Mouse (Mus musculus) cerebellum, adult (tissue): ENCODE results near the gene Pax4.

Experiments
- ATAC-seq: cut with Nextera tagmentation; 2 replicates; pipeline ENCODE4 v1.9.2; 2017; ENCODE audit warnings: mild to moderate bottlenecking, moderate library complexity, mixed read lengths; ENCODE audit not compliant: insufficient number of reproducible peaks, low FRiP score, low TSS enrichment

Pax4 gene

DNA sequence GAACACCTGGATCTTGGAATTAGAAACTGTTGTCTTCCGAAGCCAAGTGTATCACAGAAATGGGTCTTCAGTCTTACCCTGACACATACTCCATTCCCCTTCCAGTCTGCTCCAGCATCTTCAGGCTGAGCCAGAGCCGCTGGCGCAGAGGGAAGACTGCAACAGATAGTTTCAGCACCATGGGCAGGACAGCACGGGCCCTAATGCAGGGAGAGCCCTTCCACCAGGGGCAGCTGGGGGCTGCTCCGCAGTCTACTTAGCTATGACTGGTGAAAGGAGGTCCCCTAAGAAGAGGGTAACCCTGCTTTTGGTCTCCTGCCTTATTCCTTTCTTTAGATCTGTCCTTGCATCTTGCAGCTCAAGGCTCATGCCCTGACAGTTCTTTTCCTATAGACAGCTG is 1.3 kb upstream of the Pax4 start:
- ATAC-seq = no peak

DNA sequence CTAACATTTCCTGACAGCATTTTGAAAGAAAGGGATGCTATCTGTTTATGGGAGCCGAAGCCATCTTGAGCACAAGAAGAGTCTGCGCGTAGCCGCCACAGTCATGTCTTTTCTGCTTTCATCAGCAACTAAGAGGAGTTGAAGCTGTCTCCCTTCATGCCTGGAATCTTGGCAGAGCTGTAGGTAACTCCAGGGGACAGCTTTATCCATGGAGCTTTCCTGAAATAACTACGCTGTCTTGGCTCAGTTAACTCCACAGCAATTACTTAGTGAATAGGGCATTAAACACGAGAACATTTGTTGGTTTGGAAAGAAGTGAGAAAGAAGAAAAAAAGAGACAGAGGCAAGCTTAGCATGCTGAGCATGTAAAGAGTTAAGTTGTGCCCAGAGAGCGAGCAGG is 1.2 kb downstream of the Pax4 start:
- no peak for ATAC-seq

DNA sequence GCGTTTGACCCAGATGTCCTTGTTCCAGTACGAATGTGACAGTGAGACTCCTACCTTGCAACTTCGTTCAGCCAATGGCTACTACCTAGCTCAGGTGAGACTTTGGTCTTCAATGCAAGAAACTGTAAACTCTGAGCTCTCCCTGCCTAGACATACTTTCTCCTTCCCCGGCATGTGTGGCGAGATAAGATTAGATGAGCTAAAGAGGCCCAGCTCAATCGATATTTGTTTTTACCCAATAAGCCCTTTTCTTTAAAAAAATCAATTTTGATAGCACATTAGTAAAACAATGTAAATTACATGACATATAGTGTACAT is 17.7 kb downstream of the Pax4 start:
- ATAC-seq = no peak

DNA sequence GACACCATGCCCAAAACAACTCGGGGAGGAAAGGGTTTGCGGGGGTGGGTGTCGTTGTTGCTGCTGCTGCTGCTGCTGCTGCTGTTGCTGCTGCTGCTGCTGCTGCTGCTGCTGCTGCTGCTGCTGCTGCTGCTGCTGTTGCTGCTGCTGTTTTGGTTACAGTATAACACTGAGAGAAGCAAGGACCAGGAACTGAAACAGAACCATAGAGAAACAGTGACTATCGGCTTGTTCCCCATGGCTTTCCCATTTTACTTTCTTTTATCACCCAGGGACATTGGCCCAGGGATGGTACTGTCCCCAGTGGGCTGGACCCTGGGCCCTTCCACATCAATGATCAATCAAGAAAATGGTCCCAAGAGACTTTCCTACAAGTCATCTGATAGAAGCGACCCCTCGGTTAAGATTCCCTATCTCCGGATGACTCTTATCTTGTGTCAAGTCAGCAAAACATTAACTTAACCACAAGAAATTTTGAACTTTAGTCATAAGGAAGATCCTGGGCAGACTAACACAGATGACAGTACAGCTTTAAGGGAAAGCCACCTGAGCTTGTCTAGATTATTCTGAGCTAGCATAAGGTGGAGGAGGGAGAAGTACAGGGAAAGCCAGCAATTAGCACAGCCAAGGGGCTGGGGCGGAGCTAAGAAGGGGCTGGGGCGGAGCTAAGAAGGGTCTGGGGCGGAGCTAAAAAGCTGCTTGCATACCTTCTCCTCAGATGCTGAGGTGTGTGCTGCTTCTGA is 18.2 kb downstream of the Pax4 start:
- no peak for ATAC-seq

DNA sequence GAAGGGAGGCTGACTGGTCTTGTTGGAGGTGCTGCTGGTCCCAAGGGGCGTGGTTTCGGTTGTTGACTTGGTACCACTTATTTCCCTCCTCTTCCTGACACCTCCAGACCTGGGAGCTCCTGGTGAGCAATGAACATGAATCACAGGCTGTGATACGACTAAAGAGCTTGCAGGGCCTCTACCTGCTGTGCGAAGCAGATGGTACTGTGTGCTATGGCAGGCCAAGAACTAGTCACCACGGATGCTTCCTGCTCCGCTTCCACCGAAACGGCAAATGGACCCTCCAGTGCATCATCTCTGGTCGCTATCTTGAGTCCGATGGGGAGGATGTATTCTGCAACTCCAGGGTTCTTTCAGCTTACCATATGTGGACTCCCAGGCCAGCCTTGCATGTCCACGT is 19.3 kb downstream of the Pax4 start:
- peak; percentile 51; the same call in 1 of the 2 replicates for ATAC-seq

DNA sequence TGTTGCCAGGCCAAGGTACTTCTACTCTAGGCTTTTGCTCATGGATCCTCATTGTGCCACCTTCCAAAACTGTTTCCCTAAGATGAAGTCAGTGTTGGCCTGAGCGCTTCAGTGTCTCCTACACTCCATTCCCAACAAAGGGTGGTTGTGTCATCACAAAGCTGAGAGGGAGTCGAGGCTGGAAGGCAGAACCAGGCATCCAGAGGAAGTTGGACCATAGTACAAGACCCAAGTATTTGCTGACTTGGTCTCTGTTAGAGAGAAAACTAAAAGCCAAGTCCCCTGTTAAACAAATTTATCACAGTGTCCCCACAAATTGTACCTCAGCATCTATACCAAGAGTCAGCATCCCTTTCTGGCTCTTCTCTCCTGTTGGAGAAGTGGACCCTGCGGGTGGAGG is 20.9 kb downstream of the Pax4 start, which contains the start of gene Gcc1:
Gene Gcc1 (minus strand): TSS at position 101 of the 400 bp plus-strand sequence.
- ATAC-seq = no peak

DNA sequence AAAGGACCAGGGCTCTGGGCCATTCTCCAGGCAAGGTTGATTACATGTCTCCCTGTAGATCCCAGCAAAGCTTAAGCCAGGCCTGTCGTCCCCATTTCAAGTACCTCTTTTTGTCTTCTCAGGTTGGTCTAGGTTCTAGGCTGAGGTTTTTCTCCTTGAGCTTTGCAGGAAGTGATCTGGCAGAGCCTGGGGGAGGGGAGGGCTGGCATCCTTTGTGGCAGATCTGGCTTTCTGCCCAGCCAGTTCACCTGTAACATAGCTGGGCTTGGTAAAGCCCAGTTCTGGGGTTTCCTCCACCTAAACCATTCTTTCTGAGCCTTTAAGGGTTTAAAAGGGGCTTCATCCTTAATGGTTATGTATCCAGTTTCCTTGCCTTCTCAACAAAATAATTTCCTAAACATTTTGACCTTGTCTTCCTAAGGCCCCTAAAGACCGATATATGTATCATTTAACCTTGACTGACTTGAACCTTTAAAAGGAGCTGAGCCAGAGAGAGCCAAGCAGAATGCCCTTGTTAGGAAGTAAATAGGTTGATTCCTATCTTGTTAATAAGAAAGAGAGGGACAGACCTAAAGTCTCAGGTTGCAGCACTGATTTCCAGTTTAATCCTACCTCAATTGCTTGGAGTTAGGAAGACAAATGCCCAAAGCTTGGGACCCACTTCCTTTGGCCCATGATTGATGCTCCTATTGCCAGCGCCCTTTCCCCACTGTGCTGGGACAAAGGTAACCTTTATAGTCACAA is 21.9 kb downstream of the Pax4 start, which contains the start of gene Fscn3:
Gene Fscn3 (plus strand): TSS at position 694 of the 744 bp plus-strand sequence.
- ATAC-seq = no peak

DNA sequence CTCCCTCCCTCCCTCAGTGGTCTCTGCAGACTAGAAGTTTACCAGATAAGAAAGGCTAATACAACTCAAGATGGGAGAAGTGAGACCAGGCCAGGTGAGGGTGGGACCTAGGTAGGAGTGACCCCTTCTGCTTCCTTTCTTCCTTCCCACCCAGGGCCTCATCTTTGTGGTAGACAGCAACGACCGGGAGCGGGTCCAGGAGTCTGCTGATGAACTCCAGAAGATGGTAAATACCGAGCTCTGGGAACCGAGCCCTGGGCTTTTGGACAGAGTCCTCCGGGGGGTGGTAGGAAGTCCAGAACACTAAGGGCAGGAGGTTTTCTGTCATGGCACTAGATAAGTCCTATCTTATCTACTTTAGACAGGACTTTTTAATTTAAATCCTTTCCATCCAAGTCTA is 24.1 kb downstream of the Pax4 start:
- ATAC-seq = no peak

DNA sequence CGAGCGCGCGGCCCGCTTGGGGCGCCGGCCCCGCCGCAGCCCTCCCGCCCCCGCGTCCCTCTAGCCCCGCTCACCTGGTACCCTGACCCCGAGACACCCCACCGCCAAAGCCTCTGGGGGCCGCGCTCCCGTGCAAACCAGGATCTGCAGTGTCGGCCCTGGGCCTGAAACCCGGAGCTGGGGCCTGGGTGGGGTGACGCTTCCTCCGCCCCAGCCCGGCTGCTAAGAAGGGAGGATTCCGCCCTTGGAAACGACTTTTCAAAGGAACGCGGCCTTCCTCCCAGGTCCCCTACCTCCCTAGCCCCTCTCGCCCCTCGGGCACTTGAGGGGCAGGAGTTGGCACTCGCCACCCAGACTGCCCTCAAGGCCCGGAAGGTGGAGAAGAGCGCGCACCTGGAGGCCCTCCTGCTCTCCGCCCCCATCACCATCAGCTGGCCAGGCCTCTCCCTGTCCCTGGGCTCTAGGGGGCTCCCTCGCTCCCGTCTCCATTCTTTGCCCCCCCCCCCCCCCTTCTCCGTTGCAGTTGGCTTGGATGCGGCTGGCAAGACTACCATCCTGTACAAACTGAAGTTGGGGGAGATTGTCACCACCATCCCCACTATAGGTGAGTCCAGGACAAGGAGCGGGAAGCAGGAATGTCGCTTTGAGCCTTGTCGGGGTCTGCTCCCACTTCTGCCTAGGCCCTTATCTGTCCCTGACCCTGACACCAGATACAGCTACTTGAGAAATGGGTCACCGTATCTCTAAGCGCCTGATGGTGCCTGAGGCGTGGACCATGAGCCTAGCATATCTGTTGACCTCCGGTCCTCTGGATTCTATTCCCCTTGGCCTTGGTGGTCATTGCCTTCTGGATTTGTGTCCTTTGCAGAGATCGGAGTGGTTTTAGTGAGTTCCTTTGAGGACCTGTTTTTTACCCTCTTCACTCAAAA is 25.1 kb downstream of the Pax4 start:
- peak; percentile 36 for ATAC-seq

DNA sequence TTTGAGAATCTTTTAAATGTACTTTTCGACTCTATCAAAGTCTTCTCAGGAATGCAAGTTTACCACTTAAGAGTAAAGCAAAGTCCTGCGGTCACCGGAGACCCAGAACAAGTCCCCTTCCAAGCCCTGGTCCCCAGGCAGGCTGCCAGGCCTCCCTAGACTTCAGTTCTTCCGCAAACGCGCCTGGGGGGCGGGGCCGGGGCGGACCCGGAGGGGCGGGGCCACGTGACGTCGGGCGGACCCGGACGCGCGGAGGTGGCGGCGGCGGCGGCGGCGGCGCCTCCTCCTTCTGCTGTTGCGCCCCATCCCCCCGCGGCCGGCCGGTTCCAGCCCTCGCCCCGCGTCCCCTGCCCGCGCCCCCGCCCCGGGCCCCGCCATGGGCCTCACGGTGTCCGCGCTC is 25.8 kb downstream of the Pax4 start, which contains the start of gene Arf5:
Gene Arf5 (plus strand): TSS at position 248 of the 400 bp plus-strand sequence.
- ATAC-seq = peak; percentile 24; the same call in 1 of the 2 replicates

DNA sequence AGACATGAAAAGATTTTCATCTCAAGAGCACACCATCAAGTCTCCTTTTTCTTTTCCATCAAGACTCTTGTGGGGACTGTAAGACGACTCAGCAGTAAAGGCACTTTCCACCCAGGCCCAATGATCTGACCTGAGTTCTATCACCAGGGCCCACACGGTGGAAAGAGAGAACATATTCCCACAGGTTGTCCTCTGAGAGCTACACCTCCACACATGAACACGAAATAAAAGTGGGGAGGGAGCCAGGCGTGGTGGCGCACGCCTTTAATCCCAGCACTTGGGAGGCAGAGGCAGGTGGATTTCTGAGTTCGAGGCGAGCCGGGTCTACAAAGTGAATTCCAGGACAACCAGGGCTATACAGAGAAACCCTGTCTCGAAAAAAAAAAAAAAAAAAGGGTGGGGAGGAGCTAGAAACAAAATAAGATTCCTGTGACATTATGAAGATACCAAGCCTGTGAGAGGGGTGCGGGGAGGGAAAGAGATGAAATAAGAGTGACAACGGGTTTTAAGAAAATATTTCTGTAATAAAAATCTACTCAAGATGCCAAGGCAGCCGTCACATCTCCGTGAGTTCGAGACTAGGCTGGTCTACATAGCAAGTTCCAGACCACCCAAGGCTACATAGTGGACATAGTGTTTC is 26.4 kb downstream of the Pax4 start:
- ATAC-seq = no peak

DNA sequence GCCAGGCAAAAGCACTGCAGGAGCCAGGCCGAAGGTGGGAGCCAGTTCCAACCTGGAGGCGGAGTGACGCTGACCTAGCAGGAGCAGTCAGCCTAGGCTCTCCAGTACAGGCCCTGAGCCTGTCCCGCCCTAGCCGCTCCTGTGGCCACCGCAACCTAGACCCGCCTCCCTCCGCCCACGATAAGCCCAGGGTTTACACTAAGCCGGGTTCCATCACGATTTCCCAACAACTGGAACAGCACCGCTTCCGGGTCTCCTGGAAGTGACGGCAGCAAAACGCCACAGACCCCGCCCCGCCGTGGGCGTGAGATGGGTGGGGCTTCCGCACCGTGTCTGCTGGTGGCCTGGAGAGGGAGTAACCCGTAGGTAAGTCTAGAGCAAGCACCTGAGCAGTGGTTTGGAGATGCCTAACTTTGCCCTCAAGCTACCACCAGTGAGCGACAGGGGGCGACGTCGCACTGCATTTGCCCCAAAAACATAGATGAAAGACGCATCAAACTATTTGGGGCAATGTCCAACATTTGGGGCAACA is 27.6 kb downstream of the Pax4 start:
- ATAC-seq = peak; percentile 81

DNA sequence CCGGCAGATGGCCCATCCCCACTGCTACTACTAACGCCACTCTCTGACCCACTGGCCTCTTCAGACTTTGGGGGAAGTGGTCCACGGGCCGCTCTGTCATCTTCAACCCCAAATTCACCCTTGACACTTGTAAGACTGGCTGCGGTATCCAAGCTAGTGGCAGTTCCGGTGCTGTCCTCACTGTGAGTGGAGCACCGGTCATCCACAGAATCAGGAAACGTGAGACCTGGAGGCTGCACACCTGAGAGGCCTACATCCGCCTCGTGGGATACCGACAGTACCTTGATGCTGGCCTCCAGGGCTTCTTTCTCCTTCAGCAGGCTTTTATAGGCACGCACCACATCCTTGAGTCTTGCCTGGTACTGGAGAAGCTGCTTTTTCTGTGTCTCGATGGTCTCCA is 28.3 kb downstream of the Pax4 start:
- ATAC-seq = no peak

DNA sequence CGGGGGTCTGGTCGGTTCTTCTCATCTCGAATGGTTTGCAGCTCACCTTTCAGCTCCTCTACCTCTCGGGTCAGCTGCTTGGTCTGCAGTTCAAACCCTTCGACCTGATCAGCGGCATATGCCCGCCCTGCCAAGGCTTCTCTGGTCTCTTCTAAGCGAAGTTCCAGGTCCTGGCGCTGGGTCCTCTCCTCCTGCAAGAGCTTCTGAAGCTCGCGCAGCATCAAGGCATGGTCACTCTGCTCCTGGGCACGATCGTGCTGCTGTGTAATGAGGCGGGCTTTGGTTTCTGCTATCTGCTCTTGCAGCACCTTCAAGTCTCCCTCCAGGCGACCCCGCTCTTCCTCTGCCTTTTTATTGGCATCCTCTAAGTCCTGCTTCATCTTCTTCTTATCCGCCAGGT is 28.8 kb downstream of the Pax4 start:
- no peak for ATAC-seq

DNA sequence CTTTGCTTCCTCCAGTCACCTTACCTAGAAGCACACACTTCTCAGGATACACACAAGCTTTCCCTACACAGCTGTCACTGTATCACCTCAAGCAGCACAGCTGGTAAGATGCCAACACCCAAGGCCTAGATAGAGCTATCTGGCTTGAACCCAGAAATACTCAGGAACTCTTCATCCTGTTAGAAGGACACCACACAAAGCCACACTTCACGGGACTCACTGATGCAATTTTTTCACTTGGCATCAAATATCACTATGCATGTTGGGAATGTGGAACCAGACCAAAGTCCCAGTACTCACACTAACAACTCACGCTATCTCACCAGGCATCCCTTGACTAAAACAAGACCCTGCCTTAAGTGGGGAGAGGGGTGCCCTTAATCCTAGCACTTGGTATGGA is 29.5 kb downstream of the Pax4 start:
- no peak for ATAC-seq

DNA sequence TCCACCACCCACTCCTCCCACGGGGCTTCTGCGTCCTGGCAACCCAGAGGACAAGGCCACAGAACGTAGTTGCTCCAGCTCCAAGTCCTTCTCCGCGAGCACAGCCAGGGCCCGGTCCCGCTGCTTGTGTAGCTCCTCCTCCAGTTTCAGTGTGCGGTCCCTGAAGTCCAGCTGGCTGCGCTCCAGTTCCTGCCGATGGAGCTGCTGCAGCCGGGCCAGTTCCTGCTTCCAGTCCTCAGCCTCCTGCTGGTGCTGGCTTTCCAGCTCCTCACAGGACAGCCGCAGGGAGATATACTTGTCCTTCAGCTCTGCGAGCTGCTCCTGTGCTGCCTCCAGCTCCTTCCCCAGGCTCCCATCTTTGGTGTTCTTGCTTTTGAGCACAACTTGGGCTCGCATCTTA is 30.7 kb downstream of the Pax4 start:
- ATAC-seq = peak; percentile 21; the same call in 1 of the 2 replicates

DNA sequence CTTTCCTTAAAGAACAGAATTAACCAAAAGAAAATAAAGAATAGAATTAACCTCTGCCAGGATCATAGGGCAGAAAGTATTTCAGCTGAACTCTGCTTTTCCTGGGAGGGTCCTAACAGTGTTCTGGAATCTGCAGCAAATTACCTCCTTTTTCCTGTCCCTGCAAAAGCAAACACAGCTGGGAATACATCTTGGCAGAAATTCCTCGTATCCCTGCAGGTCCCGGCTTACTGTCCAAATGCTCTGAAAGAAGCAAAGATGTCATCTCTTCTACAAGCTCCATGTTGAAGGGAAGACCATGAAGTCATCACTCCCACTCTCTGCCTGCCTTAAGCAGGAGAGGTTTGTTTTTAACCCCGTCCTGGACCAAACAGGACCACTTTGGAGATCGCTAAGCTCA is 32.2 kb downstream of the Pax4 start:
- ATAC-seq = no peak

DNA sequence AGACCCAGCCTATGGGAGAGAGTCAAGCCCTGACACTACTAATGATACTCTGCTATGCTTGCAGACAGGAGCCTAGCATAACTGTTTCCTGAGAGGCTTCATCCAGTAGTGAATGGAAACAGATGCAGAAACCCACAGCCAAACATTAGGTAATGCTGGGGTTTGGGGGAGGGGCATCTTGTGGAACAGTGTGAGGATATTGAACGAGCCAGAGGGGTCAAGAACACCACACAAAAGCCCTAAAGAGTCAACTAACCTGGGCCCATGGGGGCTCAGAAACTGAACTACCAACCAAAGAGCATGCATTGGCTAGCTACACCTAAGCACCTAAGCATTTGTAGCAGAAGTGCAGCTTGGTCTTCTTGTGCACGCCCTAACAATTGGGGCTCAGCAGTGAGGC is 37.9 kb downstream of the Pax4 start:
- ATAC-seq = no peak

DNA sequence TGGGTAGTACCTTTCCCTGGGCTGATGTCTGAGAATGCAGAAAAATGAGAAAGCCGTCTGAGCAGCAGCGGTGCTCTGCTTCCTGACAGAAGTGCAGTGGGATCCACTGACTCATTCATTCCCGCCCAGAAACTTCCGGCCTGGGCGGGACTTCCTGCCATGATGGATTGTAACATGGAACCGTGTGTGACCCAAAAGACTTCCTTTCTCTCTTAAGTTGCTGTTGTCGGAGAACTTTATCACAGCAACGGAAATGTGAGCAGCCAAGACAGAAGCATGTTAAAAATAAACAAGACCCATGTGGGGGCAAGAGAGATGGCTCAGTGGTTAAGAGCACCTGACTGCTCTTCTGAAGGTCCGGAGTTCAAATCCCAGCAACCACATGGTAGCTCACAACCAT is 39.1 kb downstream of the Pax4 start:
- ATAC-seq = no peak

DNA sequence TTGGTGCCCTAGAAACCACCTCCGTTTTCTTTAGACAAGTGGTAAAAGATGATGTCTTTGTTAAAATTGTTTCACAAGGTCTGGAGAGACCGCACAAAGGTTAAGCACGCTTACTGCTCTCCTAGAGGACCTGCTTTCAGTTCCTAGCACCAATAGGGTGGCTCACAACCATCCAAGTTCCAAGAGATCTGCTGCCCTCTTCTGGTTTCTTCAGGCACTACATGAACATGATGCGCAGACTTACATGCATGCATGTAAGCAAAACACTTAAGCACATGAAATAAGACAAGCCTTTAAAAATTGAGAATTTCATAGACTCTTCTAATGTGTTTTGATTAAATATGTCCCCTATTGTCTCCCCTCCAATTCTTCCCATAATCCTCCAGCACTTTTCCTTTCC is 49.4 kb downstream of the Pax4 start:
- ATAC-seq = no peak
